Mouse (Mus musculus): ENCODE measurements around the gene Smtnl2. TPM values are rescaled to one million over a fixed set of nuclear protein-coding genes. Genes with fewer than 3 reads are reported as not detected.
A peak's percentile ranks its signal among the peaks of the same experiment; 100 is the strongest.
"Not testable (repeated sequence)": the region's sequence is repeated elsewhere in the genome, so short reads cannot be mapped to it uniquely, and the experiment has no call there.

Gene Smtnl2
- polyA plus RNA-seq, 1 experiment from 2014 or later, result 4.2 TPM

DNA sequence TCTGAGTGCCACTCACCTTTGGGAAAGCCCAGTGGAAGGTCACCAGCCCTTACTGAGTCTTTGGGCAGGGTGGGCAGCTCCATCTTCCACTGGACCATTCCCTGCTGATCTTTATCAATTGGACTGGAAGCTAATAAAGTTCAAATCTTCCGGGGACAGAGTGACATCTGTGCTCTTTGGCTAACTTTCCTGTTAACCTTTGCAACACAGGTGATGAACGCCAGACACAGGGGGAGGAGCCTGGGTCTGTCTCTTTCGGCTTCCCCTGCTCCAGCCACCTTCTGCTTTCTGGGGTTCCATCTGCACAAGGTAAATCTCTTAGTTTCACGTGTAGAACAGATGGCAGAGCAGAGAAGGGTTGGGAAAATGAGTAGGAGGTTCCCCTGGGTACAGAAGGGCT is 26.9 kb upstream of the Smtnl2 start:
- WGBS (ENCODE audit: insufficient replicate concordance), result 34% methylated on average over 4 of the region's 4 CpGs
- no peaks in the 10 kb centered on the region for H3K9me3 ChIP-seq (replicated peaks)
- no peak overlapping the region for H3K4me2 ChIP-seq
- no peak overlapping the region for H3K27ac ChIP-seq (replicated peaks)
- H3K9ac ChIP-seq, result no peak overlapping the region
- no peaks in the 10 kb centered on the region for H3K27me3 ChIP-seq
- no peak overlapping the region for H3K4me3 ChIP-seq (replicated peaks)
- H3K4me1 ChIP-seq (replicated peaks), result peaks cover 27% of the 10 kb centered on the region
- peaks cover 14% of the 10 kb centered on the region for H3K36me3 ChIP-seq (replicated peaks)
- ATAC-seq (ENCODE audit: insufficient read depth), result no peak

GRCm38 (mm10) chr11:72436756-72437650 is 25.5 kb upstream of the Smtnl2 start:
- no peak for ATAC-seq (ENCODE audit: insufficient read depth)
- H3K4me2 ChIP-seq, result no peak overlapping the region
- no peaks in the 10 kb centered on the region for H3K27me3 ChIP-seq
- H3K27ac ChIP-seq (replicated peaks), result no peak overlapping the region
- H3K36me3 ChIP-seq (replicated peaks), result no peaks in the 10 kb centered on the region
- H3K9me3 ChIP-seq (replicated peaks), result no peaks in the 10 kb centered on the region
- no peak overlapping the region for H3K4me3 ChIP-seq (replicated peaks)
- WGBS (ENCODE audit: insufficient replicate concordance), result 76% methylated on average over 16 of the region's 16 CpGs
- H3K9ac ChIP-seq, result no peak overlapping the region
- H3K4me1 ChIP-seq (replicated peaks), result peaks cover 17% of the 10 kb centered on the region

DNA sequence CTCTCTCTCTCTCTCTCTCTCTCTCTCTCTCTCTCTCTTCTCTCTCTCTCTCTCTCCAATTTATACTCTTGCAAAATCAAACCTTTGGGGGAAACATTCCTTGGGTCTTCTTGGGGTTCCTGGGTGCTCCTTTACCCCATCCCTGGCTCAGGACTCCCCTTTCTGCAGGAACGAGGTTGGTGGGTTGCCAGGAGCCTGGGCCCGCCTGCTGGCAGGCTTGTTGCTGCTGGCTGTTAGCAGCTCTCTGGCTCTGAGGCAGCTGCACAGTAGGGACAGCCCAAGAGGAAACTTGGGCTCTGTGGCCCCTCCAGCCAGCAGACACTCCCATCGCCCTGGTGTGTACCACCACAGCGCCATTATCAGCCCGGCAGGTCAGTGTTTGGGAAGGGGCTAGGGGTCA is 24.8 kb upstream of the Smtnl2 start:
- H3K27me3 ChIP-seq, result no peaks in the 10 kb centered on the region
- no peak overlapping the region for H3K9ac ChIP-seq
- no peak for ATAC-seq (ENCODE audit: insufficient read depth)
- H3K4me2 ChIP-seq, result no peak overlapping the region
- no peaks in the 10 kb centered on the region for H3K9me3 ChIP-seq (replicated peaks)
- no peak overlapping the region for H3K4me3 ChIP-seq (replicated peaks)
- 82% methylated on average over 5 of the region's 5 CpGs for WGBS (ENCODE audit: insufficient replicate concordance)
- peaks cover 10% of the 10 kb centered on the region for H3K4me1 ChIP-seq (replicated peaks)
- no peak overlapping the region for H3K27ac ChIP-seq (replicated peaks)
- no peaks in the 10 kb centered on the region for H3K36me3 ChIP-seq (replicated peaks)

GRCm38 (mm10) chr11:72435694-72436045 is 24.2 kb upstream of the Smtnl2 start:
- H3K36me3 ChIP-seq (replicated peaks), result no peaks in the 10 kb centered on the region
- no peak overlapping the region for H3K27ac ChIP-seq (replicated peaks)
- H3K4me1 ChIP-seq (replicated peaks), result peaks cover 6% of the 10 kb centered on the region; the same call in 1 of the 2 replicates
- ATAC-seq (ENCODE audit: insufficient read depth), result no peak
- no peaks in the 10 kb centered on the region for H3K27me3 ChIP-seq
- H3K9ac ChIP-seq, result no peak overlapping the region
- no peak overlapping the region for H3K4me3 ChIP-seq (replicated peaks)
- H3K4me2 ChIP-seq, result no peak overlapping the region
- H3K9me3 ChIP-seq (replicated peaks), result no peaks in the 10 kb centered on the region
- 39% methylated on average over 2 of the region's 2 CpGs for WGBS (ENCODE audit: insufficient replicate concordance)

DNA sequence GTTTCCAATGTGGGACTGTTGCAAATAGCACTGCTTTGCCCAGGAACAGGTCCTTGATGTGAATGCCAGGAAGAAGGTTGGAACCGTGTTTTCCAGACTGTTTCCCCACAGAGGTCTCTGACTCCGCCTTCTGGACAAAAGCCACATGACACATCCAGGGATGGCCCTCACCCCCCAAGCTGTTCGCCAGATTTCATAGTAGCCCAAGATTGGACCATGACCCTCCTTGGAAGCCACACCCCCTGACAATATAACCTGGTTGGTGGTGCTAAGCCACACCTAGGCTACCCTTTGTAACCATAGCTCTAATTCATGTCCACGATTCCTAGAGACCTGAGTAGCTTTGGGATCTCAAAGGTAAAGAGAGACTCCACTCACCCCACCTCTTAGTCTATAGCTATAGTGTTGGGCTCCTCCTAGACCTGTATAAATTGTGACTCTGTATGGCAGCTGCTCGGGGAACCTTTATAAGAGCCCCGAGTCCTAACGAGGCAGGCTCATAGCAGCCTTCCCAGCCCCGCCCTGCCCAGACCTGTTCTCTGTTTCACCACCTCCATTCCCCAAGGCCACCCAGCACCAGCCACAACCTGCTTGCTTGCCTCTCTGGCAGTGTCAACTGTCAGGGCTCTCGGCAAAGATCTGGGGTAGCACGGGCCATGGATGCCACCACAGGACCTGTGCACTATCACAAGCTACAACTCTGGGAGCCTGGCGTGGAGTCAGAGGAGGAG is 23.6 kb upstream of the Smtnl2 start, which contains the start of gene Ggt6:
Gene Ggt6 (plus strand): TSS at position 564 of the 731 bp plus-strand sequence.
- ATAC-seq (ENCODE audit: insufficient read depth), result no peak
- Histone ChIP-seq H3K4me2 (no peak within 1 kb of the TSS), H3K4me3 (replicated peaks) (no peak within 1 kb of the TSS)

DNA sequence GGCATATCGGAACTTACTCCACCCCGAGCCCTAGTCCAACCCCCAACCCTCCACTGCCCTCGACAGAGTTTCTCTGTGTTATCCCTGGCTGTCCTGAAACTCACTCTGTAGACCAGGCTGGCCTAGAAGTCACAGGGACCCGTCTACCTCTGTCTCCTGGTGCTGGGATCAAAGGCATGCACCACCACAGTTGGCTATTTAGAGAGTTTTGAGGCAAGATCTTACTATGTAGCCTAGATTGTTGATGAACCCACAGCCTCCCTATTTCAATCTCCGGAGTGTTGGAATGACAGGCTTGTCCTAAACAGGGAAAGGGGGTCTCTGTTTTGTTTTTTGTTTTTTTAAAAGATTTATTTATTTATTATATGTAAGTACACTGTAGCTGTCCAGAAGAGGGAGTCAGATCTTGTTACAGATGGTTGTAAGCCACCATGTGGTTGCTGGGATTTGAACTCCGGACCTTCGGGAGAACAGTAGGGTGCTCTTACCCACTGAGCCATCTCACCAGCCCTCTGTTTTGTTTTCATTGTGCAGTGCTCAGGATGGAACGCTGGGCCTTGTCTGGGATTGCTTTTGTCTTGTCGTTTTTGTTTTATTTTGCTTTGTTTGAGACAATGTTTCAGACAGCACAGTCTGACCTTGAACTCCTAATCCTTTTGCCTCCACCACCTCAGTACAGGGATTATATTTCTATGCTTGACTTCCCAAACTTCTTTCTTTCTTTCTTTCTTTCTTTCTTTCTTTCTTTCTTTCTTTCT is 19.0 kb upstream of the Smtnl2 start:
- not testable (repeated sequence) for H3K9ac ChIP-seq; H3K27me3 ChIP-seq; ATAC-seq (ENCODE audit: insufficient read depth); H3K27ac ChIP-seq (replicated peaks); H3K36me3 ChIP-seq (replicated peaks); H3K9me3 ChIP-seq (replicated peaks); H3K4me2 ChIP-seq; H3K4me1 ChIP-seq (replicated peaks); H3K4me3 ChIP-seq (replicated peaks)
- 58% methylated on average over 9 of the region's 9 CpGs for WGBS (ENCODE audit: insufficient replicate concordance)

More for the DNA sequence above, 23.6 kb upstream of the Smtnl2 start, which contains the start of gene Ggt6:
- Histone ChIP-seq H3K9me3 (replicated peaks) (no peaks in the 10 kb centered on the region), H3K27ac (replicated peaks) (no peak within 1 kb of the TSS), H3K4me1 (replicated peaks) (peaks cover 4% of the 10 kb centered on the region; the same call in 1 of the 2 replicates), H3K36me3 (replicated peaks) (no peaks in the 10 kb centered on the region), H3K27me3 (no peaks in the 10 kb centered on the region), H3K9ac (no peak within 1 kb of the TSS)
- 42% methylated on average over 11 of the region's 11 CpGs for whole genome bisulfite sequencing (ENCODE audit: insufficient replicate concordance)

DNA sequence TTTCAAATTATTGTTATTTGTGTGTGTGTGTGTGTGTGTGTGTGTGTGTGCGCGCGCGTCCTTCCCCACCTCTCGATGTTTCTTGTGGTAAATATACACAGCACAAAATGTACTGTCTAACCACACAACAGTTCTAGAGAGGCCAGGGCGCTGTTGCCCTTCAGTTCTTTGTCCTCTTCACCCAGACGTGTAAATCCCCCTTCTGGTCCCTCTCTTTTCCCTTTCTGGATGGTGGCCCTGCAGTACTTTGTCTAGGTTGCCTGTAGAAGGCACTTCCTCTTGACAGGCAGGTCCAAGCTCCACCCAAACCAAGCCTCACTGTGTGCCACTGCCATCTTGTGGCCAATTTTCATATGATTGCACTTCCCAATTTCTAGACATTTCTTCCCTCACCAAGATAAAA is 17.8 kb upstream of the Smtnl2 start:
- no peaks in the 10 kb centered on the region for H3K36me3 ChIP-seq (replicated peaks)
- peak overlapping the region; percentile 39 for H3K4me3 ChIP-seq (replicated peaks)
- H3K4me1 ChIP-seq (replicated peaks), result peaks cover 4% of the 10 kb centered on the region
- H3K27ac ChIP-seq (replicated peaks), result peak overlapping the region; percentile 53
- H3K4me2 ChIP-seq, result peak overlapping the region; percentile 64
- H3K27me3 ChIP-seq, result no peaks in the 10 kb centered on the region
- no peaks in the 10 kb centered on the region for H3K9me3 ChIP-seq (replicated peaks)
- WGBS (ENCODE audit: insufficient replicate concordance), result 37% methylated on average over 7 of the region's 7 CpGs
- no peak; the same call in 1 of the 2 replicates for ATAC-seq (ENCODE audit: insufficient read depth)
- H3K9ac ChIP-seq, result no peak overlapping the region

DNA sequence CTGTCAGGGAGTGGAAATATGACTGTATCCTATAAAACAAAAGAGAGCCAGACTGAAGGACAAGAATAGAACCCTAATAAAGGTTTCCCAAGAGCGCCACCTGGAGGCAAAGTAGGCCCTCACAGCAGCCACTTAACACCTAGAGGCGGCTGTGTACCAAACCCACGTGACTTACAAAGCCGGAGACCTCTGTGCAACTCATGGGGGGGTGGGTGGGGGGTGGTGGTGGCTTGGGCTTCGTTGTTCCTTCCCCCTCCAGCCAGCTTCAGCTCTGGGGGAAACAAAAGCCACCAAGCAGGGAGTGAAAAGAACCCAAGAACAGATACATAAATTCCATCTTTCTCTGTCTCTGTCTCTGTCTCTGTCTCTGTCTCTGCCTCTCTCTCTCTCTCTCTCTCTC is 17.2 kb upstream of the Smtnl2 start:
- H3K4me2 ChIP-seq, result peak overlapping the region; percentile 64
- no peaks in the 10 kb centered on the region for H3K27me3 ChIP-seq
- ATAC-seq (ENCODE audit: insufficient read depth), result peak; percentile 60; the same call in 1 of the 2 replicates
- H3K36me3 ChIP-seq (replicated peaks), result no peaks in the 10 kb centered on the region
- no peak overlapping the region; the same call in 1 of the 2 replicates for H3K27ac ChIP-seq (replicated peaks)
- H3K4me1 ChIP-seq (replicated peaks), result peaks cover 4% of the 10 kb centered on the region
- H3K4me3 ChIP-seq (replicated peaks), result no peak overlapping the region
- no peaks in the 10 kb centered on the region for H3K9me3 ChIP-seq (replicated peaks)
- WGBS (ENCODE audit: insufficient replicate concordance), result 2% methylated on average over 5 of the region's 5 CpGs
- no peak overlapping the region for H3K9ac ChIP-seq

DNA sequence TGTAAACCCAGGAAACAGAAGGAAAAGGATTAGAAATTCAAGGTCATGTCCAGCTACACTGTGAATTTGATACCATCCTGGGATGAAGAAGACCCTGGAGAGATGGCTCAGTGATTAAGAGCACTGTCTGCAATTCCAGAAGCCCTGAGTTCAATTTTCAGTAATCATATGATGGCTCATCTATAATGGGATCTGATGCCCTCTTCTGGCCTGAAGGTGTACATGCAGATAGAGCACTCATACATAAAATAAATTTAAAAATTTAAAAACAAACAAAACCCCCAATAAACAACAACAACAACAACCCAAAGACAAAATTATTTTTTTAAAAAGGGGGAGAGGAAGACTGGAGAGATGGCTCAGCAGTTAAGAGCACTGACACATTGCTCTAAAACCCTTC is 15.4 kb upstream of the Smtnl2 start:
- Histone ChIP-seq H3K9me3 (replicated peaks) (no peaks in the 10 kb centered on the region), H3K9ac (no peak overlapping the region), H3K27me3 (no peaks in the 10 kb centered on the region), H3K4me2 (no peak overlapping the region), H3K4me1 (replicated peaks) (peaks cover 4% of the 10 kb centered on the region), H3K27ac (replicated peaks) (no peak overlapping the region), H3K36me3 (replicated peaks) (no peaks in the 10 kb centered on the region), H3K4me3 (replicated peaks) (no peak overlapping the region)
- ATAC-seq (ENCODE audit: insufficient read depth), result no peak

DNA sequence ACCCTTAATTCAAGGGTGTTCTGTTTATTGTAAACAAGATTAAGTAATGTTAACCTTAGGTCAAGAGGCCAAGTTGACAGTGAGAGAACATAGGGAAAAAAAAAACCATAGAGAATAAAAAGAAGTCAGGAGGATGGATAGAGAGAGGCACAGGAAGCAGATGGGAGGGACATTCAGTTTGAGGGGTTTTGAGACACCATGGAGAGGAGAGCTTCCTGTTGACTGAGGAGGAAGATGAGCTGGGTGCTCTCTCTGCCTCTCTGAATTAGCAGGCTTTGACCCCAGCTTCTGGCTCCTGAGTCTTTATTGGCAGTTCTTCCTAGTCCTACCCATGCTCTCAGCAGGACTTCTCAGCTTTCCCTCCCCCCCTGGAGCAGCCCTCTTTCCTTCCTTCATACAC is 13.7 kb upstream of the Smtnl2 start:
- Histone ChIP-seq H3K9ac (no peak overlapping the region), H3K36me3 (replicated peaks) (no peaks in the 10 kb centered on the region), H3K4me1 (replicated peaks) (peaks cover 4% of the 10 kb centered on the region), H3K4me2 (no peak overlapping the region), H3K27ac (replicated peaks) (no peak overlapping the region), H3K9me3 (replicated peaks) (no peaks in the 10 kb centered on the region), H3K4me3 (replicated peaks) (no peak overlapping the region), H3K27me3 (no peaks in the 10 kb centered on the region)
- no peak for ATAC-seq (ENCODE audit: insufficient read depth)

- 0 out of 2 replicates have a peak, but pooled peaks cover 4% of the 10 kb centered on the region for H3K27me3 ChIP-seq
- no peak overlapping the region for H3K4me3 ChIP-seq (replicated peaks)
- no peaks in the 10 kb centered on the region for H3K36me3 ChIP-seq (replicated peaks)
- no peak overlapping the region for H3K27ac ChIP-seq (replicated peaks)
- H3K9me3 ChIP-seq (replicated peaks), result no peaks in the 10 kb centered on the region
- H3K4me1 ChIP-seq (replicated peaks), result no peaks in the 10 kb centered on the region
- no peak overlapping the region for H3K9ac ChIP-seq
- no peak overlapping the region for H3K4me2 ChIP-seq
- WGBS (ENCODE audit: insufficient replicate concordance), result 52% methylated on average over 4 of the region's 4 CpGs
- ATAC-seq (ENCODE audit: insufficient read depth), result no peak
Observed at GRCm38 (mm10) chr11:72423686-72424085, 12.2 kb upstream of the Smtnl2 start.

All from liver, embryonic 15.5 days (tissue).